Mouse (Mus musculus): ENCODE results near the gene Gng7.

Gene Gng7

DNA sequence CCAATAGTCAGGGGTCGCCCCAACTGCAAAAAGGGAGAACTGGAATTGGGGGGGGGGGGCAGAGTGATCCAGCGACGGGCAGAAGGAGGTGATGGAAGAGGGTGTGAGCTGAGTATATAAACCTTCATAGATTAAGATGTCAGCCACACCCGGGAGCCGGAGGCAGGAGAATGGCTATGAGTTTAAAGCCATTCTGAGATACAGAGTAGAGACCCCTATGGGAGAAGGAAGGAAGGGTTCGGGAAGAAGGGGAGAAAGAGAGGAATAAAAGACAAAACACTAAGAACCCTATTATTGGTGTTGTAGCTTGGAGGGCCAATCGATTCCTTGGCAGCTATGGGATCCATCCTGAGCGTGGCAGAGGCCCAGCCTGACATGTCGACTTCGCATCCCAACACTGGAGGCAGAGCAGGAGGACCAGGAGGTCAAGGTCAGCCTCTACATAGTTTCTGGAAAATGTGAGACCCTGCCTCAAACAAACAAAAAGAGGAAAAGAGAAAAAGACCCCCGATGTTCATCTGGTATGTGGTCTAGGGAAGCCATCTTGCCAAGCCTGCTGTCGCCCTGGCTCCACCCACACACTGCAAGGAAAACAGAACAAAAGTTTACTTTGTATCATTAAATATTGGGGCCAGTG lies 11.0 kb upstream of the Gng7 start, which contains the start of gene Diras1:
TSS of gene Diras1 (minus strand) at position 24 of the 637 bp plus-strand sequence.
- DNase-seq (ENCODE audit: low spot score in 2 of 2) = no peak

DNA sequence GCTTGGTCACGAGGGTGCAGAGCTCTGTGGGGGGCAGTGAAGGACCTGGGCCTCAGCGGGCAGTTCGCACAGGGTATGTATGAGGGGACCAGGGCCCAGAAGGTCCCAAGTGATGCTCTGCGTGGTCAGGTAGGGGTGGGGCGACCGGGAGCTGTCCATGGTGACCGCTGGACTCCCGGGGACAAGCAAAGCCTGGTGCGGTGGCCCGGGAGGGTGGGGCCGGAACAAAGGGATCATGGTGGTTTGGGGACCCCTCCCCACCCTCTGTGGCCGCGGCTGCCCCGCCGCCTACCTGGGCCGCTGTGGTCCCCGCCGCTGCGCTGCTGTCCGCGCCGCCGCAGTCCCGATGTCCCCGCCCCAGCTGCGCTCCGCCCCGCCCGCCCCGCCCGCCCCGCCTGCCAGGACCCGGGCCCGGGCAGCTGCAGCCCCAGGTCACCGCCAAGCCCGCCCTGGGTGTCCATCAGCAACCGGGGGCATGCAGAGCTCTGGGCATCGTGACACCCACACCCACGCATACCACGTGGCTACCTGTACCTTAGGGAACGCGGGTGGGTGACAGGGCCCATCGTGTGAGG lies 10.4 kb upstream of the Gng7 start:
- no peak for DNase-seq (ENCODE audit: low spot score in 2 of 2)

DNA sequence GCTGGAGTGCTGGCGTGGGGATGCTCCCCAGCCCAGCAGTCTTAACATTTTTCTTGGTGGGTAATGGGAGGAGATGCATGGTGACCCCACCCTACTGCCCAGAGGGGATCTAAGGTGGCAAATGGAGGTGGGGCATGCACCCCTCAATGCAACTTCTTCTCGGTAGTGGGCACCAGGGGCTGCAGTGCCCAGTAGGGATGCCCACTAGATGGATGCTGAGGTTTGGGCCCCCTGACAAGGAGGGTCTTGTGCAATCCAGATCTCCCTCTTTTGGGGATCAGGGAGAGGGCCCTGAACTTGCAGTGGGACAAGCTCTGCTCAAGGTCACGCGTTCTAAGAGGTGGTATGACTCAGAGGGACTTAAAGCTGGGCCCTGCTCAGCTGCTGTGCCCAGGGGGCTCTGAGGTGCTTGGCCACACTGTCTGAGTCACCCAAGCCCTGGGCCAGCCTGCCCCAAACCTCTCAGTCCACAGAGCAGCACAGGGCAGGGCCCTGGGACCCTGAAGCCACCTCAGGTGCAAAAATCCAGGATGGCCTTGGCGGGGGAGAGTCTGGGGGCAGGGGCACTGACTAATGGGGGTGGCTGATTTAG lies 9.7 kb upstream of the Gng7 start:
- no peak for DNase-seq (ENCODE audit: low spot score in 2 of 2)

DNA sequence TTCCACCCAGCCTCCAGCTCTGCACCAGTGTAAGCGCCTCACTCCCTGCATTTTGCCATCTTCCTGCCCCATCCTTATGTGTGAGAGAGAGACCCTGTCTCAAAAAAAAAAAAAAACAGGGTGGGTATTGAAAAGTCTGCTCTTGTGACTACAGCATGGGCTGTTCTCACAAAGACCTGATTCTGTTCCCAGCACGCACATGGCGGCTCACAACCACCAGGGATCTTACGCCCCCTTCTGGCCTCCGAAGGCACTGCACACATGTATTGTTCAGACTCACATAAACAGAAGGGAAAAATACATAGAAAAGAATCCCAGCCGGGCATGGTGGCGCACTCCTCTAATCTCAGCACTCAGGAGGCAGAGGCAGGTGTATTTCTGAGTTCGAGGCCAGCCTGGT lies 8.0 kb upstream of the Gng7 start:
- DNase-seq (ENCODE audit: low spot score in 2 of 2) = no peak

DNA sequence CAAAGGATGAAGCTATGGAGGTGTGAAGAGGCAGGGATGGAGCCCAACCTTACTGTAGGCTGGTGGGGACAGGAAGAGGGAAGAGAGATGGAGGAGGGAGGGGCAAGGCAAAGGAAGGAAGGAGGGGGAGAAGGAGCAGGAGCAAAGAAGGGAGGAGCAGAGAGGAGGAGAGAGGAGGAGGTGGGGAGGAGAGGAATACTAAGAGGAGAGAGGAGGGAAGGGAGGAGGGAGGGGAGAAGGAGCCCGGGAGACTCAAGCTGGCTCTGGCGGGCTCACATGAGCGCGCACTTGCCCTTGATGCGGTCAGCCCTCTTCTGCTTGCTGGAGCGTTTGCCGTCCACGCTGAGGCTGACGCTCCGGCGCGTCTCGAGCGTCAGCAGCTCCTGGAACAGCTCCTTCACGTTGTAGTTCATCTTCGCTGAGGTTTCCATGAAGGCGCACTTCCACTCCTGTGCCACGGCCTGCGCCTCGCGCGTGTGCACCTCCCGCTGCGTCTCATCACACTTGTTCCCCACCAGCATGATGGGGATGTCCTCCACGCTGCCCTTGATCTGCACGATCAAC lies 6.9 kb upstream of the Gng7 start:
- DNase-seq (ENCODE audit: low spot score in 2 of 2) = no peak

DNA sequence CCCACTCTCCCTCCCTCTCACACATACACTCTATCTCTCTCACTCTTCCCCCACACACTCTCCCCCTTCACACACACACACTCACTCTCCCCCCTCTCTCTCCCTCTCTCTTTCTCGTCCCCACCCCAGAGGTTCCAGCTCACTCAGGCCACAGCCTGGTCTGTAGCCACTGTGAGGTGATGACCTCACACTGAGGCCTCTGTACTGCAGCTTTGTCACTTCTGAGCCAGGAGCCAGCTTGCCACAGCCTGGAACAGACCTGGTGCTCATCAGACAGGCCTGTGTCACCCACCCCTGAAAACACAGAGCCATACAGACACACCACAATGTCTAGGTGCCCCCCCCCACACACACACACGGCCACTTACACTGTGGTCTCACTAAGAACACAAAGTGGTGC lies 5.5 kb upstream of the Gng7 start:
- DNase-seq (ENCODE audit: low spot score in 2 of 2) = no peak

DNA sequence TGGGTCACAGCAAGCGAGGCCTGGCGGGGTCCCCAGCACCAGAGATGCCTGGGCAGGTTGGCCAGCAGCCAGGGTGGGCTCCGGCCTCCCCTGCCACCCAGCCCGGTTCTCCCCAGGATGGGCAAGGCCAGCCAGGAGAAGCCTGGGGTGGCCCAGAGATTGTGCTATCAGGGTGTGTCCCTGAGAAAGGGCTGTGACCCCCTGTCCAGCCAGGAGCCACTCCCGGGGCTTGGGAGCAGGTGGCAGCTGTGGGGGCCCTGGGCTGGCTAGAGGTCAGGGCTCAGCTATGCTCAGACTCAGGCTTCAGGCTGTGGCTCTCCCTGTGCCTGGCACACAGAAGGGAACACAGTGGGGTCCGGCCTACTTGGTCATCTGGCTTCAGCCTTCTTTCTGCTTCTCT lies 4.9 kb upstream of the Gng7 start:
- DNase-seq (ENCODE audit: low spot score in 2 of 2) = no peak

DNA sequence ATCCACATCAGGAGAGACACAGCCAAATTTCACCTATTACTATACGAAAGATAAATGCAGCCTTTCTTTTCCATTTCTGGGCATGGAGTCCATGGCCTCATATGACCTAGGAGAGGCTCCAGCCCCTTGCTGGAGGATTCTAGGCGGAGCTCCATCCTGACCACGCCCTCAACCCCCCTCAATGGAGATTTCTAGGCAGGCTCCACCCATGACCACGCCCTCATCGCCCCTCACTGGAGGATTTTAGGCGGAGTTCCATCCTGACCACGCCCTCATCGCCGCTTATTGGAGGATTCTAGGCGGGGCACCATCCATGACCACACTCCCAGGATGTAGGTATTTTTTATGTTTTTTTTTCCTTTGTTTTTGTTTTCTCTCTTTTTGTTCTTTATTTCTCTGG lies 3.6 kb upstream of the Gng7 start:
- DNase-seq (ENCODE audit: low spot score in 2 of 2) = no peak

DNA sequence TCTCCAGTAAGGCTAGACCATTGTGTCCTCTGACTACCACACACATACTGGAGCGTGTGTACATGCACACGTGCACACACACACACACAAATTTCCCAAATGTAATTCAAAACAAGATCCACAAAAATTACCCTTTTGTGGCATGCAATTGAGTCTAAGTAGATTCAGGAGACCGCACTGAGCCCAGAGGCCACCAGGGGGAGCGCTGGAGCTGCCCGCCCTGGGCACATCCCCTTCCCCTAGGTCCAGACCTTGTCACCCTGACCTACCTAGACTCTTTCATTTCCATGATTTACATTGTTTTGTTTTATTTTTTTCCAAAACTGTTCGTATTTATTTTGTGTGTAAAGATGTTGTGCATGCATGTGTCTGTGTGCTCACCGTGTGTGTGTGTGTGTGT lies 1.9 kb upstream of the Gng7 start:
- DNase-seq (ENCODE audit: low spot score in 2 of 2) = no peak

DNA sequence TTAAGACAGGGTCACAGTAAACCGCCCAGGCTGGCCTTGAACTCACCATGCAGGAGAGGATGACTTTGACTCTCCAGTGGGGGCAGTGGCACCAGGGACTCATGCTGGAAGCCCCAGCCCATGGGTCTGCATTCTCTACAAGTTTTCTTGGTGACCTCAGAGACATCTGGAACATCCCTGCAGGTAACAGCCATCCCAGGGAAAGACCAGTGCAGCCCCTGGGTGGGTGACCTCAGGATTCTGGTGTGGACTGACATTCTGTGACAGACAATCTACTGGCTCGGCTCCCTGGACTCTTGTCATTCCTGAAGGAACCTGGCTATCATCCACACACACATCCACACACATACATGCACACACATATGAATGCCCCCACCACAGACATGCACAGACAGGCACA lies 921 bp upstream of the Gng7 start:
- no peak for DNase-seq (ENCODE audit: low spot score in 2 of 2)

DNA sequence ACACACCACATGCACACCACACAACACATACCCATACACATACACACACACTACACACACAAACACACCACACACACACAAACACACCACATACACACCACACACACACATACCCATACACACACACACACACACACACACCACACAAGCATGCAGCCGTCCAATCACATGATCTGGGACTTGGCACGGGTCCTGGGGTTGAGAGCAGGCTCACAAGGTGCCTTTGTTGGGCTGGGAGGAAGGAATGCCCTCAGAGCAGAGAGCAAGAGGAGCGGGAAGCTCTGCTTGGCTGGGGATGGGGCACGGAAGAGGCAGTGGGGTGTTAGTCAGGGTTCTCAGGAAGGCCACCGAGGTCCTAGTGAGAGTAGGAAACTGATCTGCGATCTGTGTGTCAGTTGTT lies 3.9 kb downstream of the Gng7 start:
- DNase-seq (ENCODE audit: low spot score in 2 of 2) = no peak

DNA sequence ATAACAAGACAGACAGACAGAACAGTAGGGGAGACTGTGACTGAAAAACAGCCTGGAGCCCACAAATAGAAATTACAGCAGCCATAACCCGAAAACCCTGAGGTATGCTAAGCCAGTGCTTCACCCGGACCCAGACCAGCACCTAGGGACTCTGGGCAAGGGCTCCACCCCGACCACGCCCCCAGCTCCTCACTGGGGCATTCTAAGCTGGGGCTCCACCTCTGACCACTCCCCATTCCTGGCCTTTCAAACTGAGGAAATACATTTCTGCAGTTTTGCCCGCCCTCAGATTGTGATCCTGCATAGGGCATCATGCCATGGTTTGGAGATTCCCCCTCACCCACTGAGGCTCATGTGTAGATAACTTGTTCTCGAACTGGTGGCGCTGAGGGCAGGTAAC lies 7.5 kb downstream of the Gng7 start:
- DNase-seq (ENCODE audit: low spot score in 2 of 2) = no peak

DNA sequence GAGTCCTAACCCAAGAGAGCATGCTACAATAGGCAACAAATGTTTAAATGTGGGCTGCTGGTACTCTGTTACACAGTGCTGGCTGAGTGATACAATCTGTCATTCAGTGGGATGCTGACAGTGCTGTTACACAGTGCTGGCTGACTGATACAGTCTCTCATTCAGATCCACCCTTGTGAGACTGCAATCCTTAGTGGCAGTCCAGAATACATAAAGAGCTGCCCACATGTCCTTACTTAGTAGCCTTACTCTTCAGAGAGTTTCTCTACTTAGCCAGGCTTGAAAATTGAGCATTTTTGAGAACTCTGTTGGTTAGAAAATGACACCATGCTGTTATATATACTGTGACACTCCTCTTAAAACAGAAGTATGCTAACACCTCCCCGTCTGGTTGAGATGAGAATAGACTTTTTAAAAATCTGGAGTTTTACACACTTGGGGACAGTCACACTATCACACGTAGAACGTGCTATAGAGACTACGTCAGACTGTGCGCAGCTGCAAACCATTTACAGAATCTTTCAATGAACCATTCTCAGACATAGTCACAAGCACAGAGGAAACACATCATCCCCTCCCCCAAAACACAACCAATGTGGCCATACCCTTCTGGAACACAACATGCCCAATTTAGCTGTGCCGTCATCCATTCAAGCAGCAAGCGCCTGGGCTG lies 8.6 kb downstream of the Gng7 start:
- no peak for DNase-seq (ENCODE audit: low spot score in 2 of 2)

DNA sequence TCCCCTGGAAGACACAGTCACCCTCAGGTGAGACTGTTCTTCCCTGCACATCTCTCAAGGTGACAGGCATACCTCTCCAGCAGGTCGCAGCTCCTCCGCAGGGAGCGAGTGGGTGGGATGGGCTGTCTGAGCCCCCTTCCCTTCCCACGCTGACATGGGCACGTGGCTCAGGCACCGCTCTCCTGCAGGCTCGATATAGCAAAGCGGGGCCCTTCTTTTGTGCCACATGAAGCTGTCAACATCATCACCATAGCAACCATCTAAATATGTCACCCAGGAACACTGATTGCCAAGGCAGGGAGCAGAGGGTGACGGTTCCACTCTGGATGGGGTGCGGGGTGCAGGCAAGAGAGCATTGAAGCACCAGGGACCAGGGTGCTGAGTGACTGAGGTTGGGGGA lies 13.6 kb downstream of the Gng7 start:
- peak in 1 of 2 experiments; percentile 72 for DNase-seq (ENCODE audit: low spot score in 2 of 2)

DNA sequence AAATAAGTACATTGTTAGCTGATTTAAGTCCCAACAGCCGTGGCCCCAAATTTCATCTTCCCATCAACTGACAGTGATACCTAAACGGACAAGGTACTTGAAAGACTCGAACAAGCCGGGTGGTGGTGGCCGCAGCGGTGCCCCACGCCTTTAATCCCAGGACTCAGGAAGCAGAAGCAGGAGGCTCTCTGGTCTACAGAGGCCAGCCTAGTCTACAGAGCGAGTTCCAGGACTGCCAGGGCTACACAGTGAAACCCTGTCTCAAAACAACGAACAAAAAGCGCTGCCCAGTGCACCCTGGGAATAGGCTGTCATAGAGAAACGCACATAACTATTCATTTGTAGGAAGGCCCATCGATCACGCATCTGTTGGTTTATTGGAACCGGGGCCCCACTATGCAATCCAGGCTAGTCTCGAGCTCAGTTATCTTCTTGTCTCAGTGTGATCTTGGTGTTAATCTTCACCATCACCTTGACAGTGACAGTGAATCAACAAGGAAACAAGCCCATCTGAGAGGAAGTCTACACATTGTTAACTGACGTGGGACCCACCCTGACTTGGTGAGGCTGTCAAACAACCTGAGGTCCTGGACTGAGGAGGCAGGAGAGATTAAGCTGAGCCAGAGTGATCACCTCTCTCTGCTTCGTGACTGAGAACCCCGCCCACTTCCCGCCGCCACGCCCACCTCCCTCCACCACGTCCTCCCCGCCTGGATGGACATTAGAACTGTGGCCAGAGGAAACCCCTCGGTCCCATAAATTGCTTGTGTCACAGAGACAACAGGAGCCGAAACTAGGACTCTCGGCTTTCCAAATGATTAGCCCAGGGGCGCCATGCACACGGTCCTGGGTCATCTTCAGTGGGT lies 14.3 kb downstream of the Gng7 start:
- DNase-seq (ENCODE audit: low spot score in 2 of 2) = no peak

DNA sequence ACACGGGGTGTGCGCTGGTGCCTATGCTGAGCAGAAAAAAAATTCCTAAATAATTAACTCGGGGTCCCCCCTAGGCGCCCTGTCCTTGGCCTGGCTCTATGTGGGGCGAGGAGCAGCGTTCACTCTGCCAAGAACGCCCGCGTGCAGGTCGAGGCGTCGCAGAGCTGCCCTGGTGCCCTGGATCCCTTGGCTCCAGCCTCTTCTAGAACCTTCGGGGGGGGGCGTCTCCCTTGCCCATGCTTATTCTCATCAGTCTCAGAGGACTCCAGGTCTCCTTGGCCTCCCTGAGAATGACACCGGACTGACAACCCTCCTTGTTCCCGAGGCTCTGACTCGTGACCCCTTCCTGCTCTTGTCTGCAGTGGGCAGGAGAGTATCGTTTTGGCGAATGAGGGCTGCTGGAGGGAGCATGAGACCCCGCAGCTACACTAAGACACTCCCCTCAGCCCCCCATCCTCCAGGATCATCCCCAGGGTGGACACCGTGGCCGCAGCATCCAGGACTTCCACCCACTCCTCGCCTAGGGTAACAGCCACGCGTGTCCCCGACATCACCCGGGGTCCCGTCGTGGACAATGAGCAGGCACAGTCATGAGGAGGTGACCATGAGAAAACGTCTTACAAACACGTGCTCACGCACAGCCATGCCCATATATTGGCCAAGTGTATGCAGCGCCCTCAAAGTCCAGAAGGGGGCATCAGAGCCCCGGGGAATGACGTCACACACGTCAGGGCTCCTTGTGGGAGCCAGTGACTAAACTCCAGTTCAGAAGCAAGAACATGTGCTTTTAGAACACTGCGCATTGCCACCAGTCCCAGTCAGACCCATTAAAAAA lies 15.2 kb downstream of the Gng7 start:
- DNase-seq (ENCODE audit: low spot score in 2 of 2) = peak; percentile 86 to 88

DNA sequence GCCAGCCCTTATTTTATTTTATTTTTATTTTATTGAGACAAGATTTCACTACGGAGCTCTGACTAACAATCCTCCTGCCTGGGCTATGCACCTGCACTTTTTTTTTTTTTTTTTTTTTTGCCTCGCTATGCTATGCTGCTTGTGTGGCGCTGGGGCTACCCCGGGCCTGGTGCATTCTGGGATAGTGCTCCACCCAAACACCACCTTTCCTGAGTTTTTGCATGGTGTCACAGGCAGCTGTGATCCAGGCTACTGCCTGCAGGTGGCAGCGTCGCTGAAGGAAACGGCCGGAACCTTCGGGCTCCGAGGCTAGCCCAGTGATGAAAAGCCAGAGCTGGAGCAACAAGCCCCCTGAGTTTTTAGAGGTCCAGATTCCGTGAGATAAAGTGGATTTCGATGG lies 16.0 kb downstream of the Gng7 start:
- no peak for DNase-seq (ENCODE audit: low spot score in 2 of 2)

DNA sequence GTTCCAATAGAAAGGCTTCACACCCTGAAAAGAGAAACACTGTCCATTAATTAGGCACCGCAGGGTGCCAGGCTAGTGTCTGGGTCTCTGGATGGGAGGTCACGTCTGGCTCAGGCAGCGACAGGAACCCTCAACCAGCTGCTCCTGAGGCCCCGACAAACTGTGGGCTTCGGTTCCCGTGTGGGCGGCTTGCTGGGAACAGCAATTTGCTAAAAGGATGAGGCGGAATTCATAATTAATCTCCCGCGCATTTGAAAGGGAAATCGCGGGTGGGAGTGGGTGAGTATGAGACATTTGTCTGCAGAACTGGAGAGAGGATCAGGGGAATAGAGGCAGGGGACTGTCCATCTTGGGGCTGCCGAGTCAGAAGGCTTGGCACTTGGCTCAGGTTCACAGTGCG lies 16.7 kb downstream of the Gng7 start:
- no peak for DNase-seq (ENCODE audit: low spot score in 2 of 2)

DNA sequence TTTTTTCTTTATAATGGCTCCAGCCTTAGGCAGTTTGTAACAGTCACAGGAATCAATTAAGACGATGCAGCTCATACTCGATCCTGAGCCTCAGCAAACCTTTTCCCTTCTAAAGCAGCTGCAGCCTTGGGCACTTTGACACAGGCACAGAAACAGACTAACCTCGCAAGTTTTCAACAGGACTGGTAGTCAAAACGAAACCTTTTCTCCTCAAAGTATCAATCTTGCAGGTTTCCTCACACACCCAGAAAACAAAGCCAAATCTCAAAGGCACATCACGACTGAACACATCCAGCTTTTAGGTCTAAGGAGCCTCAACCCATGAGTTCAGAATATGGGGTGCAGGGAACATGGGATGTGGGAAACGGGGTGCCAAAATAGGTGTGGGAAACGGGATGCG lies 17.4 kb downstream of the Gng7 start:
- no peak for DNase-seq (ENCODE audit: low spot score in 2 of 2)

DNA sequence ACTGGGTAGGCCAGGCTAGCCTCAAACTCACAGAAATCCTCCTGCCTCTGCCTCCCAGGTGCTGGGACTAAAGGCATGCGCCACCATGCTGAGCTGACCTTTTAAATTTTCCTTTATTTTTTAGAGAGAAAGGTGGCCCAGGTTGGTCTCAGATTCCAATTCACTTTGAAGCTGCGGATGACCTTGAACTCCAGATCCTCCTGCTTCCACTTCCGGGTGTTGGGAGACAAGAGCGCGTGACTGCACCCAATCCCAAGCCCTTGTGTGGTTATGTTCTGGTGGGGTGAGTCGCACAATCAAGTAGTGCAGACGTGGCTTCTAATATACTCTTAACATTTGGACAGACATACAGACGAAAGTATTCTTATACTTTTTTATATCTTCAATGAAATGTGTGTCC lies 18.2 kb downstream of the Gng7 start:
- DNase-seq (ENCODE audit: low spot score in 2 of 2) = no peak

DNA sequence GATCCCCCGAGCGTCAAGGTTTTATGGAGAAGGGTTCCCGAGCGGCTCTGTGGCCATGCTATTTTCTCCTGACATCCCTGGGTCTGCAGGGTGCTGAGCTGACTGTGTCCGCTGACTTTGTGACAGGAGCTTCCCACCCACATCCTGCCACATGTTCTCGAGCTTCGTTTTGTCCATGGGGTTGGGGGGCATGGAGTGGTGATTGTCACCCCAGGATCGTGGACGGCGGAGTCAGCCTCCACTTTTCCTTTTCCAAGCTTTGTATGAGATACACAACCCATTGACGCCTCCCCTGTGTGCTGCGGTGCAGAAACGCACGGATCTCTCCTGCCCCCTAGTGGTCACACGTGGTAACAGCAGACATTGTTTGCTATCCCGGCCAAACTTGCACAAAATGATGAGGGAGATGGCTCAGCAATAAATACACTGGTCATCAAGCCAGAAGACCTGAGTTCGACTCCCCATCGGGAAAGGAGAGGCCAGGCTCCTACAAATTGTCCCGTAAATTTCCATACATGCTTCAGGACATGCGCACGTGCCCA lies 19.6 kb downstream of the Gng7 start:
- peak; percentile 70 to 82 for DNase-seq (ENCODE audit: low spot score in 2 of 2)

Measured in frontal cortex, postnatal 14 days (tissue).